Mouse (Mus musculus) testis, adult 2 months (tissue): Measurements from ENCODE around the gene C8a.

Experiments
- CTCF ChIP-seq: fragments of 200-500 bp; IDR thresholded peaks from 2 replicates; pipeline ENCODE4 v1.5.1; 2012; ENCODE audit warnings: low read depth, mild to moderate bottlenecking, inconsistent platforms, low read length, moderate library complexity; ENCODE audit not compliant: control insufficient read depth, insufficient read depth, insufficient replicate concordance
- POLR2A ChIP-seq: fragments of 200-500 bp; IDR thresholded peaks from 2 replicates; pipeline ENCODE4 v1.6.1; 2012; ENCODE audit warnings: low read depth, mild to moderate bottlenecking, inconsistent platforms, low read length, moderate library complexity; ENCODE audit not compliant: control insufficient read depth

DNA sequence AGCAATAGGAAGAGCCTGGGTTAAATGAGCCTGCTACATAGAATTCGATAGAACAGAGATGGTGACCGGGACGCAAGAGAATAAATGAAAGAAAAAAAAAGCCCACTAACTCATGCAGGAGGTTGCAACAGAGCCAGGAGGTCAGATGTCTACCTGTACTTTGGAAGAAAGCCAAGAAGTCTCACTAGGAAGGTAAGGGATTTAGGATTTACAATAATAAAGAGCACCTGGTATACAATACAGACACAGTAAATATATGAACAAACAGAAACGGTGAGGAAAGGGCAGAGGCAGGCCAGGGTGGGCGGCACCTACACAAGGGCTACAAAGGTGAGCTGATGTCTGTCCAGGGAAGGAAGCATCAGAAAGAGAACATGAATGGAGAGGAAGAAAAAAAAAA lies 34.0 kb downstream of the C8a start:
- TF ChIP-seq CTCF, result no peak
- no peak for TF ChIP-seq POLR2A
